Mouse (Mus musculus) forebrain, embryonic 16.5 days (tissue): Measurements from ENCODE around the gene Slc4a10. TPM values are rescaled to one million over a fixed set of nuclear protein-coding genes. Genes with fewer than 3 reads are reported as not detected.

ENCODE experiments used
- ATAC-seq: fragments of 200-750 bp; cut with Nextera tagmentation; 2 replicates; pipeline ENCODE4 v1.8.0; 2017; ENCODE audit warnings: mild to moderate bottlenecking, moderate library complexity
- H3K27ac ChIP-seq: fragments of 300-500 bp; sonication (generic); 2 replicates; pipeline ENCODE4 v1.5.1; 2014; ENCODE audit warnings: low read length, control low read depth
- H3K27me3 ChIP-seq: fragments of 300-500 bp; sonication (generic); replicated peaks from 2 replicates; pipeline ENCODE4 v1.6.1; 2014; ENCODE audit warnings: low read length; ENCODE audit not compliant: control insufficient read depth, insufficient read depth
- H3K36me3 ChIP-seq: fragments of 300-500 bp; sonication (generic); 2 replicates; pipeline ENCODE4 v1.6.1; 2014; ENCODE audit not compliant: control insufficient read depth, insufficient read depth
- H3K4me1 ChIP-seq: fragments of 300-500 bp; sonication (generic); replicated peaks from 2 replicates; pipeline ENCODE4 v1.6.1; 2014; ENCODE audit warnings: low read length; ENCODE audit not compliant: control insufficient read depth, insufficient read depth
- H3K4me2 ChIP-seq: fragments of 300-500 bp; sonication (generic); 2 replicates; pipeline ENCODE4 v1.6.1; 2014; ENCODE audit warnings: mild to moderate bottlenecking, low read length, control low read depth
- H3K4me3 ChIP-seq: fragments of 300-500 bp; sonication (generic); replicated peaks from 2 replicates; pipeline ENCODE4 v1.5.1; 2014; ENCODE audit warnings: mild to moderate bottlenecking, low read length, control low read depth
- H3K9ac ChIP-seq: fragments of 300-500 bp; sonication (generic); replicated peaks from 2 replicates; pipeline ENCODE4 v1.6.1; 2014; ENCODE audit warnings: low read depth, low read length, control low read depth
- H3K9me3 ChIP-seq: fragments of 300-500 bp; sonication (generic); 2 replicates; pipeline ENCODE4 v1.6.1; 2016; ENCODE audit warnings: low read length; ENCODE audit not compliant: control insufficient read depth
- WGBS: fragments of 180-500 bp; shearing (Covaris S2); extraction: QIAGEN DNeasy Blood & Tissue Kit; methylation state at CpG from one replicate; pipeline ENCODE4 v1.1.7; 2014; 5-methylcytosine and 5-hydroxymethylcytosine counted together
- polyA plus RNA-seq: library from polyadenylated mRNA; unstranded; fragments of >200 nt; fragmentation: Nextera tagmentation; extraction: Ambion mirVana; gene quantifications from 2 replicates; pipeline ENCODE4 v1.2.1, GENCODE M21; 2015

Gene Slc4a10
- polyA plus RNA-seq, 1 experiment from 2014 or later, result 13.8 TPM

DNA sequence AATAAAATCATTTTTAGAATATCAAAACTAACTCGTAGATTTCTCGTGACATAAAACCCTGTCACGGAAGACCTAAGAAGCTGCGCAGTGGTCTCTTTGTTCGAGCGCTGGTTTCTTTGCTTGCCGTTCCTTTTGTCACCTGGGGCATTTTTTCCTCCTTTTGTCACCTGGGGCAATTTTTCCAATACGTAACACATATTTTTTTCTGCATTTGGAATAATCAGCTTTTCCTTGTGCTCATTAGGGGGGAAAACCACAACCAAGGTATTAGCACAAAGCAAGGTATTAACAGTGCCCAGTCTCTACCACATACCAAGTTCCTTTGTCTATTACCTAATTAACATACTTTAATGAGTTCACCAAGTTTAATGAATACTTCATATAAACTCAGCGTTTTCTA lies 42.9 kb downstream of the Slc4a10 start:
- Histone ChIP-seq H3K27me3 (no peaks in the 10 kb centered on the region), H3K9me3 (no peaks in the 10 kb centered on the region), H3K4me3 (peak overlapping the region; percentile 31), H3K4me1 (peaks cover 5% of the 10 kb centered on the region), H3K9ac (peak overlapping the region; percentile 49), H3K4me2 (peak overlapping the region; percentile 57), H3K36me3 (no peaks in the 10 kb centered on the region), H3K27ac (peak overlapping the region; percentile 63)
- ATAC-seq, result peak; percentile 90
- WGBS, result 5% methylated on average over 9 of the region's 9 CpGs

- Histone ChIP-seq H3K4me2 (no peak overlapping the region), H3K36me3 (no peaks in the 10 kb centered on the region), H3K9ac (no peak overlapping the region), H3K9me3 (no peaks in the 10 kb centered on the region), H3K4me1 (no peaks in the 10 kb centered on the region), H3K27ac (no peak overlapping the region), H3K4me3 (no peak overlapping the region), H3K27me3 (no peaks in the 10 kb centered on the region)
- WGBS, result 67% methylated on average over 1 of the region's 1 CpGs
- ATAC-seq, result no peak
Observed at GRCm38 (mm10) chr2:62100526-62100925, 54.3 kb downstream of the Slc4a10 start.

DNA sequence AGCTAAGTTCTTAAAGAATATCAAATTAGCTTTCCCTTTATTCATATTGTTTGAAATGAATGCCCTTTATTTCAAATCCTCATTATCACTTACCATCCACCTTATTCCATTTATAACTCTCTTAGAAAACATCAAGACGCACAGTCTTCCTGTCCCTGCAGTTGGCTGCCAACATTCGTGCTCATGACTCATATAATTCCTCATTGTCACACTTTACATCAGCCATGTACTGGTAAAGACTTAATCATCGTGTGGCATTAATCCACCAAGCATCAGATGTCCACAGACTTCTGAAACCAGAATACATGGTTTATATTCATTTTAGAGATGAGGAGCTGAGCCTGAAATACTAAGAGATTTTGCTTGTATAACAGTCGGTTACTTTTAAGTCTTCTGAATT lies 69.1 kb downstream of the Slc4a10 start:
- WGBS, result 77% methylated on average over 4 of the region's 4 CpGs
- ATAC-seq, result no peak
- no peak overlapping the region for H3K4me3 ChIP-seq

GRCm38 (mm10) chr2:62129975-62130374 lies 83.7 kb downstream of the Slc4a10 start:
- H3K4me1 ChIP-seq, result no peaks in the 10 kb centered on the region
- no peaks in the 10 kb centered on the region for H3K36me3 ChIP-seq
- no peak overlapping the region for H3K4me3 ChIP-seq
- no peaks in the 10 kb centered on the region for H3K27me3 ChIP-seq
- H3K27ac ChIP-seq, result no peak overlapping the region
- no peak overlapping the region for H3K9ac ChIP-seq
- WGBS, result 90% methylated on average over 2 of the region's 2 CpGs
- H3K4me2 ChIP-seq, result no peak overlapping the region
- H3K9me3 ChIP-seq, result no peaks in the 10 kb centered on the region
- ATAC-seq, result no peak

More for the DNA sequence above, 69.1 kb downstream of the Slc4a10 start:
- Histone ChIP-seq H3K9me3 (no peaks in the 10 kb centered on the region), H3K27ac (no peak overlapping the region), H3K4me1 (no peaks in the 10 kb centered on the region), H3K9ac (no peak overlapping the region), H3K27me3 (no peaks in the 10 kb centered on the region), H3K36me3 (no peaks in the 10 kb centered on the region), H3K4me2 (no peak overlapping the region)

- WGBS, result 41% methylated on average over 8 of the region's 8 CpGs
Observed at GRCm38 (mm10) chr2:62134911-62135310, 88.6 kb downstream of the Slc4a10 start.

GRCm38 (mm10) chr2:62147636-62148035 lies 101.4 kb downstream of the Slc4a10 start:
- Histone ChIP-seq H3K4me3 (no peak overlapping the region), H3K36me3 (no peaks in the 10 kb centered on the region), H3K4me1 (peaks cover 3% of the 10 kb centered on the region; the same call in 1 of the 2 replicates), H3K4me2 (no peak overlapping the region), H3K9me3 (no peaks in the 10 kb centered on the region), H3K27ac (no peak overlapping the region), H3K9ac (no peak overlapping the region), H3K27me3 (no peaks in the 10 kb centered on the region)
- 64% methylated on average over 3 of the region's 3 CpGs for WGBS
- 0 out of 2 replicates have a peak, but pooled peaks have one; percentile 57 for ATAC-seq

More at GRCm38 (mm10) chr2:62134911-62135310, 88.6 kb downstream of the Slc4a10 start:
- H3K4me1 ChIP-seq, result no peaks in the 10 kb centered on the region
- H3K4me2 ChIP-seq, result no peak overlapping the region
- H3K9me3 ChIP-seq, result no peaks in the 10 kb centered on the region
- no peak overlapping the region for H3K9ac ChIP-seq
- no peaks in the 10 kb centered on the region for H3K27me3 ChIP-seq
- H3K4me3 ChIP-seq, result no peak overlapping the region
- H3K36me3 ChIP-seq, result no peaks in the 10 kb centered on the region
- no peak overlapping the region for H3K27ac ChIP-seq
- ATAC-seq, result no peak

DNA sequence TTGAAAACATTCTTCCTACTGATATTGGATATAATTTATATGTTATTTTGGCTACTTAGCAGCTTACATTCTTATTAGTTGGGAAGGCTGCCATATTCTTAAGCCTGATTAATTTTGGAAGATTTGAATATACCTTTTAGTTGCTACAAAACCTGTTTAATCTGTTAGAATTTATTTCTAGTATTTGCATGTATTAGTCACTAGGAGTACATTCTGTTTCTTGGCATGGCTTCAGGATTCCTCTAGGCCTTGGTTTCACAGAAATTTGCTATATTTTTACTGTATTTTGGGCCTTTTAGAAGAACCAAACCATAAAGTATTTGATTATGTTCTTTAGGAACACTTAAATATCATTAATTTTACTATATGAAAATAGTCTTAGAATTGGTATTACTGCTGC lies 103.2 kb downstream of the Slc4a10 start:
- Histone ChIP-seq H3K4me2 (no peak overlapping the region), H3K9ac (no peak overlapping the region), H3K36me3 (no peaks in the 10 kb centered on the region), H3K27me3 (no peaks in the 10 kb centered on the region), H3K9me3 (no peaks in the 10 kb centered on the region), H3K4me3 (no peak overlapping the region), H3K4me1 (peaks cover 3% of the 10 kb centered on the region; the same call in 1 of the 2 replicates), H3K27ac (no peak overlapping the region)
- no peak for ATAC-seq

DNA sequence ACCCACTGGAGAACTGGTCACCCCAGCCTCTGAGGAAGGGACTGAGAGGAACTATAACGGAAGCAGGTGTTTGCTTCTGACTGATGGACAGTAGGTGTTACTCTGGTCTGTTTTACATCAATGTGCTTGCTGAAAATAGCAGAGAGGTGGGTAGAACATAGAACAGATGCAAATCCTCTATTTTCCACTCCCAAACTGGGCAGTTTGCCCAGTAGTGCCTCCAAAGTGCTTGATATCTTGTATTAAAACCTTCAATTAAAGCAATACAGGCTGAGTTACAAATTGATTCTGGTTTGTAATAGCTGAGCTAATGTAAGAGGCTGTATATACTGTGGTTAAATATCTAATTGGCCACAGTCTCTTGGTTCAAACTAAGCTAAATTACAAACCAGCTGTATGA lies 104.6 kb downstream of the Slc4a10 start:
- H3K9ac ChIP-seq, result no peak overlapping the region
- H3K9me3 ChIP-seq, result no peaks in the 10 kb centered on the region
- peaks cover 3% of the 10 kb centered on the region; the same call in 1 of the 2 replicates for H3K4me1 ChIP-seq
- H3K27ac ChIP-seq, result no peak overlapping the region
- WGBS, result 23% methylated on average over 1 of the region's 1 CpGs
- H3K36me3 ChIP-seq, result no peaks in the 10 kb centered on the region
- no peak overlapping the region for H3K4me3 ChIP-seq
- H3K4me2 ChIP-seq, result no peak overlapping the region
- ATAC-seq, result peak; percentile 85
- no peaks in the 10 kb centered on the region for H3K27me3 ChIP-seq

- no peak for ATAC-seq
- no peak overlapping the region for H3K4me3 ChIP-seq
- no peaks in the 10 kb centered on the region for H3K27me3 ChIP-seq
- H3K27ac ChIP-seq, result no peak overlapping the region
- H3K4me2 ChIP-seq, result no peak overlapping the region
- no peak overlapping the region for H3K9ac ChIP-seq
- no peaks in the 10 kb centered on the region for H3K4me1 ChIP-seq
- no peaks in the 10 kb centered on the region for H3K9me3 ChIP-seq
- no peaks in the 10 kb centered on the region for H3K36me3 ChIP-seq
Observed at GRCm38 (mm10) chr2:62210109-62210508, 163.8 kb downstream of the Slc4a10 start.

DNA sequence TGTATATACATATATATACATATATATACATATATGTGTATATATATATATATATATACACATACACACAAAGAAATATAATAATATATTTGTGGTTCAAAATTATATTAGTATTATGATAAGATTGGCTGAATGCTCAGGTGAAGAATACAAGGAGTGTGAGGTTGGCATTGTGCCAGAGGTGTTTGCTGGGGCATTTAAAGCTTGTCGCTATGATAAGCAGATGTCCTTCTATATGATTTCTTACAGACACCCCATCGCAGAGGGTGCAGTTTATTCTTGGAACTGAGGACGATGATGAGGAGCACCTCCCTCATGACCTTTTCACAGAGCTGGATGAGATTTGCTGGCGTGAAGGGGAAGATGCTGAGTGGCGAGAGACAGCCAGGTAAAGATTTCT lies 164.8 kb downstream of the Slc4a10 start:
- Histone ChIP-seq H3K4me2 (no peak overlapping the region), H3K27ac (no peak overlapping the region), H3K36me3 (no peaks in the 10 kb centered on the region), H3K9me3 (no peaks in the 10 kb centered on the region), H3K4me1 (no peaks in the 10 kb centered on the region), H3K9ac (no peak overlapping the region), H3K27me3 (no peaks in the 10 kb centered on the region), H3K4me3 (no peak overlapping the region)
- no peak for ATAC-seq
- WGBS, result 86% methylated on average over 5 of the region's 5 CpGs
